Mouse (Mus musculus): Measurements from ENCODE around the gene Rbm20. TPM values are rescaled to one million over a fixed set of nuclear protein-coding genes. Genes with fewer than 3 reads are reported as not detected.
"Not testable (repeated sequence)": the region's sequence is repeated elsewhere in the genome, so short reads cannot be mapped to it uniquely, and the experiment has no call there.

Rbm20 gene
- polyA plus RNA-seq, 1 experiment from 2014 or later: 4.7 TPM

DNA sequence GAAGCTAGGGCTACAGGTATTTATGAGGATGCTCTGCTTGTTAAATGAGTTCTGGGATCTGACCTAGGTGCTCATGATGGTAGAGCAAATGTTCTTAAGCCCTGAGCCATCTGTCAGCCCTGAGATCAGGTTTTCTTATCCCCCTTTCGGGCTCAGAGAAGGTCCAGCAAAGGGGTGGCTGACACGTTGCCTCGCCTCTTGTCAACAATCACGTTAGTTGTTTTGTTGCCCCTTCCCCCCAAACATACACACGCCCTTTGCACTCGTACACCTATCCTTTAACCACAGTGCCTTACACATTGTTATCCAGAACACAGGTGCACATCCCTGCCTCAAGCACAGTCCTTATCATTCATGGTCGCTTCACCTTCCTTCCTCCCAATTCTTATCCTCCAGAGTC, 26.2 kb upstream of the Rbm20 start:
- no peaks in the 10 kb centered on the region for H3K9me3 ChIP-seq (replicated peaks; ENCODE audit: control insufficient read depth, low read length)
- no peak overlapping the region for H3K9ac ChIP-seq (ENCODE audit: low read length)
- H3K4me3 ChIP-seq (ENCODE audit: low read depth, low read length): no peak overlapping the region
- peaks cover 3% of the 10 kb centered on the region; the same call in 1 of the 2 replicates for H3K4me1 ChIP-seq (ENCODE audit: control insufficient read depth, insufficient read depth, low read length)
- no peaks in the 10 kb centered on the region for H3K27me3 ChIP-seq (replicated peaks; ENCODE audit: control insufficient read depth, insufficient read depth, low read length)
- ATAC-seq: no peak
- DNase-seq (ENCODE audit: low spot score): no peak
- WGBS: 81% methylated on average over 7 of the region's 7 CpGs
- H3K36me3 ChIP-seq (ENCODE audit: control insufficient read depth, insufficient read depth, low read length): peaks cover 16% of the 10 kb centered on the region
- H3K27ac ChIP-seq (ENCODE audit: low read depth, low read length): no peak overlapping the region
- no peak overlapping the region for H3K4me2 ChIP-seq (ENCODE audit: low read length)

DNA sequence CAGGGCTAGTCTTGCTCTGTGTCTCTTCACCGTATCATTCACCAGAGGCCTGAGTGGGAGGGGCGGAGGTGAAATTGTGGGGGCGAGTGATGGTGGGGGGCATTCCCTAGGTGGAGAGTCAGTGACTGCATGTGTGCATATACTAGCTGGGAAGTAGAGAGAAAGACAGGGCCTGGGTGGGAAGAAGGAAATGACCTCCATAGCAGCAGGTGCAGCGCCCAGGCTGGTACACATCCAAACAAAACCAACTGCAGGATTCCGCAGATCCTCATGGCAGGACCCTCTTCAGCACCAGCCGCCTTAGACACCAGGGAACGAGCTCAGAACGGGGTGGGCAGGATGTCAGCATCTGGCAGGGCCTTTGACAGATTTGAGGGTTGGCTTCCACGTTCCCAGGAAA, 24.8 kb upstream of the Rbm20 start:
- Histone ChIP-seq H3K4me2 (ENCODE audit: low read length) (no peak overlapping the region), H3K4me1 (ENCODE audit: control insufficient read depth, insufficient read depth, low read length) (peaks cover 3% of the 10 kb centered on the region; the same call in 1 of the 2 replicates), H3K4me3 (ENCODE audit: low read depth, low read length) (no peak overlapping the region), H3K27ac (ENCODE audit: low read depth, low read length) (no peak overlapping the region), H3K9me3 (replicated peaks; ENCODE audit: control insufficient read depth, low read length) (no peaks in the 10 kb centered on the region), H3K36me3 (ENCODE audit: control insufficient read depth, insufficient read depth, low read length) (peaks cover 3% of the 10 kb centered on the region; the same call in 1 of the 2 replicates), H3K27me3 (replicated peaks; ENCODE audit: control insufficient read depth, insufficient read depth, low read length) (no peaks in the 10 kb centered on the region), H3K9ac (ENCODE audit: low read length) (no peak overlapping the region; the same call in 1 of the 2 replicates)
- ATAC-seq (no peak), DNase-seq (ENCODE audit: low spot score) (no peak)
- 71% methylated on average over 9 of the region's 9 CpGs for WGBS

DNA sequence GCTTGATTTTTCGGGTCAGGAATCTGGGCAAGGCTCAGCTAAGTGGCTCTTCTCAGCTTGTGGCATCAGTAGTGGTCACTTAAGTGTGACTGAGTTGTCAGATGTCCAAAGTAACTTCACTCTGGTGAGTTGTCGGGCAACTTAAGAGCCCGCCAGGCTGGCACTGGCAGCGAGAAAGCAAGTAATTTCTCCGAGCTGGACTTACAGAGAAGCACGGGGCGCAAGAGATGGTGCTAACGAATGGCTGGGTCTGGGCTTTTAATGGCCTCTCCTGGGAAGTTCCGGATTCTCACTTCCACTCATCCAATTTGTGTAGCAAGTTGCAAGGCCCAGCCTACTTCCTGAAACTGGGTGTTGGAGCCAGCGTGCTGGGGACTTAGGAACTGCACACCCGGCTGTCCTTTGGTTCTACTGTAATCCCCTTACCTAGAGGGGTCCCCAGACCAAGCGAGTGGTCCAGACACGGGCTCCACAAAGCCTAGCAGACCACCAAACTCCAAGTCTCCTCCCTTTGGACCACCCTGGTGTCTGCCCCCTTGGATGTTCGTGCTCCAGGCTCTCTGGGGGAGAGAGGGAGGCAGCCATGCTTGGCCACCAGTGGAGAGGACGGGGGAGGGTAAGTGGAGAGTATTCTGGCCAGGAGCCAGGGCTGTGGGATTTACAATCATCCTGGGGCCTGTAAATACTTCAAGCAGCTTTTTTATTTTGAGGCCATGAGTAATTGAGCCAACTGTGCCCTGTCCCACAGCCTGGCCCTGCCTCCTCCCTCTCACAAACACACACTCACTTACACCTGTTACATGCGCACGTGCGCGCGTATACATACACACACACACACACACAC, 23.3 kb upstream of the Rbm20 start:
- 56% methylated on average over 20 of the region's 20 CpGs for WGBS
- Histone ChIP-seq H3K9ac (ENCODE audit: low read length) (no peak overlapping the region), H3K4me1 (ENCODE audit: control insufficient read depth, insufficient read depth, low read length) (peaks cover 3% of the 10 kb centered on the region; the same call in 1 of the 2 replicates), H3K27me3 (replicated peaks; ENCODE audit: control insufficient read depth, insufficient read depth, low read length) (no peaks in the 10 kb centered on the region), H3K4me3 (ENCODE audit: low read depth, low read length) (no peak overlapping the region), H3K36me3 (ENCODE audit: control insufficient read depth, insufficient read depth, low read length) (no peaks in the 10 kb centered on the region), H3K27ac (ENCODE audit: low read depth, low read length) (no peak overlapping the region), H3K9me3 (replicated peaks; ENCODE audit: control insufficient read depth, low read length) (no peaks in the 10 kb centered on the region), H3K4me2 (ENCODE audit: low read length) (no peak overlapping the region)
- DNase-seq (ENCODE audit: low spot score): peak; percentile 52
- ATAC-seq: peak; percentile 47

DNA sequence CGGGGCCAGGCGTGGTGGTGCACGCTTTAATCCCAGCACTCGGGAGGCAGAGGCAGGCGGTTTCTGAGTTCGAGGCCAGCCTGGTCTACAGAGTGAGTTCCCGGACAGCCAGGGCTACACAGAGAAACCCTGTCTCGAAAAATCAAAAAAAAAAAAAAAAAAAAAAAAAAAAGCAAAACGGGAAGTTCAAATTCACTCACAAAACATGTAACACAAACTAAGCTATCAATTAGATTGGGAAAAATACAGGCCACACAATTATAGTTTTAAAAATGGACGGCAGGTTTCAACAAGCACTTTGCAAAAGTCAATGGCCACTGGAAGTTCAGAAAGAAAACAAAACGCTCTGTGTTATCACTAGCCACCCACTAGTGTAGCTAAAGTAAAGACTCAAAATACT, 20.7 kb upstream of the Rbm20 start:
- not testable (repeated sequence) for ATAC-seq; H3K4me1 ChIP-seq (ENCODE audit: control insufficient read depth, insufficient read depth, low read length); H3K4me3 ChIP-seq (ENCODE audit: low read depth, low read length); H3K9ac ChIP-seq (ENCODE audit: low read length); H3K9me3 ChIP-seq (replicated peaks; ENCODE audit: control insufficient read depth, low read length); H3K27me3 ChIP-seq (replicated peaks; ENCODE audit: control insufficient read depth, insufficient read depth, low read length); H3K27ac ChIP-seq (ENCODE audit: low read depth, low read length); H3K36me3 ChIP-seq (ENCODE audit: control insufficient read depth, insufficient read depth, low read length); DNase-seq (ENCODE audit: low spot score); H3K4me2 ChIP-seq (ENCODE audit: low read length)
- 89% methylated on average over 11 of the region's 11 CpGs for WGBS

DNA sequence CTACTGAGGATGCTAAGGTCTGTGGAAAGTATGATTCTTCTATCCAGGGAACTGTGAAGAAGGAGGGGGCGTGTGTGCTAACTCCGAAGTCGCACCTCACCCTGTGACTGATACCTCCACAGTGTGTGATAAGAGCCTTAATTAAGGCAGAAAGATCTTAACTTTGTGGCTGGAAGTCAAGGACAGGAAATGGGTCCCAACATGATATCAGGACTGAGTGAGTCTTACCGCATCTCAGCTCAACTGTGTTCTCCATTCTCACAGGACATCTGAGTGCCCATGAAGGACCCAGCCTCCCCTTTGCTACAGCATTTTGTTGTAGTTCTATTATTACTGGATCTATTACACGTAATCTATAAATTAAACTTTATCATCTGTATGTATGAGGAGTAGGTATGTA, 19.7 kb upstream of the Rbm20 start:
- Histone ChIP-seq H3K4me2 (ENCODE audit: low read length) (no peak overlapping the region), H3K27ac (ENCODE audit: low read depth, low read length) (no peak overlapping the region), H3K9ac (ENCODE audit: low read length) (no peak overlapping the region), H3K27me3 (replicated peaks; ENCODE audit: control insufficient read depth, insufficient read depth, low read length) (no peaks in the 10 kb centered on the region), H3K36me3 (ENCODE audit: control insufficient read depth, insufficient read depth, low read length) (no peaks in the 10 kb centered on the region), H3K9me3 (replicated peaks; ENCODE audit: control insufficient read depth, low read length) (no peaks in the 10 kb centered on the region), H3K4me3 (ENCODE audit: low read depth, low read length) (no peak overlapping the region), H3K4me1 (ENCODE audit: control insufficient read depth, insufficient read depth, low read length) (peaks cover 2% of the 10 kb centered on the region; the same call in 1 of the 2 replicates)
- DNase-seq (ENCODE audit: low spot score): no peak
- 89% methylated on average over 5 of the region's 5 CpGs for WGBS
- no peak for ATAC-seq

DNA sequence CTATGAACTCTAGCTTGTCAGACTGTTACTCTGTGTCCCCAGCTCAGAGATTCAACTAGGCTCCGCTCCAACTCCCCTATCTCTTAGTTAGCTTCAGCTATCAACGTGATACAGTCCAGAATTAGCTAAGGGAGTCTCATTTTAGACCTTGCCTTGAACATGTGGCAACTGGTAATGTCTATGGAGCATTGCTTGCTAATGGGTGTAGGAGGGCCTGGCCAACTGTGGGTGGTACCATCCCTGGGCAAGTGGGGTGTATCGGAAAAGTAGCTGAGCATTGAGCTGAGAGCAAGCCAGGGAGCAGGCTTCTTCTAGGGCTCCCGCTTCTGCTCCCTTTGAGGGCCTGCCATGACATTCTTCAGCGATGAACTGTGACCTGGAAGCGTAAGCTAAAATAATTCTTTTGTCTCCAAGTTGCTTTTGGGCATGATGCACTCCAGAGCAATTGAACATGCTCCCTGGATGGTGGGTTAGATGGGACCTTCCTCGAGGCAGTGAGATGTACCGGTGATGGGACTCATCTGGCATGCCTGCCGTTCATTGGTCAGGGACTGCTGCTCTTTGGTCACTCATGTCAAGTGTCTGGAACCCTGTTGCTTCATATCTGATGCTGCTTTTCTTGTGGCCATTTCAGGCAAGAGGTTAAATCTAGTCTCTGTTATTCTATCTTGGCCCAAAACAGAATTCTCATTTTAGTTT, 16.2 kb upstream of the Rbm20 start:
- no peak overlapping the region for H3K27ac ChIP-seq (ENCODE audit: low read depth, low read length)
- no peak overlapping the region for H3K9ac ChIP-seq (ENCODE audit: low read length)
- ATAC-seq (no peak), DNase-seq (ENCODE audit: low spot score) (no peak)
- H3K4me2 ChIP-seq (ENCODE audit: low read length): no peak overlapping the region
- H3K4me3 ChIP-seq (ENCODE audit: low read depth, low read length): no peak overlapping the region
- H3K36me3 ChIP-seq (ENCODE audit: control insufficient read depth, insufficient read depth, low read length): no peaks in the 10 kb centered on the region
- no peaks in the 10 kb centered on the region for H3K27me3 ChIP-seq (replicated peaks; ENCODE audit: control insufficient read depth, insufficient read depth, low read length)
- 88% methylated on average over 9 of the region's 9 CpGs for whole genome bisulfite sequencing
- no peaks in the 10 kb centered on the region for H3K9me3 ChIP-seq (replicated peaks; ENCODE audit: control insufficient read depth, low read length)
- no peaks in the 10 kb centered on the region for H3K4me1 ChIP-seq (ENCODE audit: control insufficient read depth, insufficient read depth, low read length)

DNA sequence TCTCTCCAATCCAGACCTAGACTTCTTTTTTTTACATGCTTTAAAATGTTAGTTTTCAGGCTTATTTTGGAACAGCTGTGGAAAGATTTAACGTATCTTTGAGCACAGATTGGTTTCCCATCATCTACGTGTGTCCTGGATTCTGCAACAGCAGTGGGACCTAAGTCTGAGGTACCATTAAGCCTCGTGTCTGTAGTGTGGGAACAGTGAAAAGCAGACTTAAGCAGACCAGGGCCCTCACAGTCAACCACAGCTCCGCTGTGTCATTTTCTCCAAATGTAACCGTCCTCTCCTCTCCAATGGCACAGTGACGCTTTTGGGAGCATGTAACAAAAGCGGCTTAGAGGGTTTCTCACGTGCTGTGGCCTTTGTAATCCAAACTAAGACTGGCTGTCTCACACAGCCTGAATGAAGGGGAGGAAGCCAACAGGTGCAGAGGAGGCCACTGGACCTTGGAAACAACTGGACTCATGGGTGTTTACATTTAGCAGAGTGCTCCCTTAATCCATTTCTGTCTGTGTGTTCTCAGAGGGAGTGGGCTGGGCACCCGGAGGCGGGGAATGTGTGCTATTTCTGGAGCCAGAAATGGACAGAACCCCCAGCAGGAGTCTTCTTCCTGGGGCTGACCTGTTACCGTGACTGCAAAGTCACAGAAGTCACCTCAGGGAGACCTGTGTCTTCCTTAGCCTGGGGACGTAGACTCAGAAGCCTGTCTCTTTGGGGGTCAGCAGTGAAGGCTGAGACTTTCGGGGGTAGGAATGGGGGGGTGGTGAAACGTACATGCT, 15.0 kb upstream of the Rbm20 start:
- Histone ChIP-seq H3K4me3 (ENCODE audit: low read depth, low read length) (no peak overlapping the region), H3K36me3 (ENCODE audit: control insufficient read depth, insufficient read depth, low read length) (no peaks in the 10 kb centered on the region), H3K9me3 (replicated peaks; ENCODE audit: control insufficient read depth, low read length) (no peaks in the 10 kb centered on the region), H3K4me1 (ENCODE audit: control insufficient read depth, insufficient read depth, low read length) (no peaks in the 10 kb centered on the region), H3K4me2 (ENCODE audit: low read length) (no peak overlapping the region), H3K27ac (ENCODE audit: low read depth, low read length) (no peak overlapping the region), H3K9ac (ENCODE audit: low read length) (no peak overlapping the region), H3K27me3 (replicated peaks; ENCODE audit: control insufficient read depth, insufficient read depth, low read length) (no peaks in the 10 kb centered on the region)
- 44% methylated on average over 14 of the region's 14 CpGs for WGBS
- ATAC-seq (no peak), DNase-seq (ENCODE audit: low spot score) (no peak)

DNA sequence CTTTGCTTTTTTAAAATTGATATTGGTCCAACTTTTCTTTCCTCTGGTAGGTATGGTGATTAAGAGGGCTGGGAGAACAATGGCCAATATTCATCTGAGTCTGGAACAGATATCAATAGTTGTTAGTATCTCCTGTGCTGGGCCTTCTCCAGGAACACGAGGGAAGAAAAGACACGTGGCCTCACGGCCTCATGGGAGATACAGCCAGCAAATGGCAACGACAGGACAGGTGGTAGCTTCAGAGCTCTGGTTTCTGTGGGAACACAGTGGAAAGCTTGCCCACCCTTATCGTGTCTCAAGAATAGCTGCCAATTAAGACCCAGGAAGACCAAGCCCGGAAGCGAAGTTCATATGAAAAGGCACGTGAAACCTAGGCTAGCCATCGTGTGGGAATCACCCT, 12.3 kb upstream of the Rbm20 start:
- Histone ChIP-seq H3K4me2 (ENCODE audit: low read length) (no peak overlapping the region), H3K9ac (ENCODE audit: low read length) (no peak overlapping the region), H3K27ac (ENCODE audit: low read depth, low read length) (no peak overlapping the region), H3K27me3 (replicated peaks; ENCODE audit: control insufficient read depth, insufficient read depth, low read length) (no peaks in the 10 kb centered on the region), H3K9me3 (replicated peaks; ENCODE audit: control insufficient read depth, low read length) (no peaks in the 10 kb centered on the region), H3K4me3 (ENCODE audit: low read depth, low read length) (no peak overlapping the region), H3K4me1 (ENCODE audit: control insufficient read depth, insufficient read depth, low read length) (no peaks in the 10 kb centered on the region), H3K36me3 (ENCODE audit: control insufficient read depth, insufficient read depth, low read length) (no peaks in the 10 kb centered on the region)
- DNase-seq (ENCODE audit: low spot score) (no peak), ATAC-seq (no peak)
- WGBS: 93% methylated on average over 9 of the region's 9 CpGs

All from forebrain, embryonic 14.5 days (tissue).